Mouse (Mus musculus) heart, embryonic 10.5 days (tissue): Measurements from ENCODE around the gene Nkg7. TPM values are rescaled to one million over a fixed set of nuclear protein-coding genes. Genes with fewer than 3 reads are reported as not detected.
"Not testable (repeated sequence)": the region's sequence is repeated elsewhere in the genome, so short reads cannot be mapped to it uniquely, and the experiment has no call there.

Source experiments
- DNase-seq: peaks from one replicate; pipeline ENCODE4 v3.0.0-alpha.2; 2017; ENCODE audit warnings: low spot score
- H3K27ac ChIP-seq: fragments of 300-500 bp; sonication (generic); 2 replicates; pipeline ENCODE4 v1.5.1; 2016; ENCODE audit warnings: mild to moderate bottlenecking
- H3K27me3 ChIP-seq: fragments of 300-500 bp; sonication (generic); 2 replicates; pipeline ENCODE4 v1.6.1; 2016; ENCODE audit warnings: mild to moderate bottlenecking; ENCODE audit not compliant: poor library complexity, insufficient read depth, severe bottlenecking
- H3K36me3 ChIP-seq: fragments of 300-500 bp; sonication (generic); 2 replicates; pipeline ENCODE4 v1.6.1; 2016; ENCODE audit warnings: mild to moderate bottlenecking, moderate library complexity
- H3K4me1 ChIP-seq: fragments of 300-500 bp; sonication (generic); 2 replicates; pipeline ENCODE4 v1.6.1; 2016; ENCODE audit warnings: mild to moderate bottlenecking
- H3K4me3 ChIP-seq: fragments of 300-500 bp; sonication (generic); 2 replicates; pipeline ENCODE4 v1.5.1; 2016; ENCODE audit warnings: mild to moderate bottlenecking, moderate library complexity
- H3K9me3 ChIP-seq: fragments of 300-500 bp; sonication (generic); 2 replicates; pipeline ENCODE4 v1.6.1; 2016; ENCODE audit warnings: mild to moderate bottlenecking, moderate library complexity
- WGBS: fragments of 180-500 bp; shearing (Covaris S2); methylation state at CpG from one replicate; pipeline ENCODE4 v1.1.7; 2016; 5-methylcytosine and 5-hydroxymethylcytosine counted together
- polyA plus RNA-seq: library from polyadenylated mRNA; unstranded; fragments of >200 nt; fragmentation: Nextera tagmentation; extraction: Ambion mirVana; gene quantifications from 2 replicates; pipeline ENCODE4 v1.2.1, GENCODE M21; 2016

Gene Nkg7
- not detected in 2 replicates for polyA plus RNA-seq

GRCm38 (mm10) chr7:43436341-43437255 is at the start of gene Nkg7:
Gene Nkg7, plus strand, starts transcription at chr7:43437073.
- H3K36me3 ChIP-seq = no peaks in the 10 kb centered on the region
- WGBS = 63% methylated on average over 10 of the region's 10 CpGs
- H3K27me3 ChIP-seq = 0 out of 2 replicates have a peak, but pooled peaks cover 3% of the 10 kb centered on the region
- no peak within 1 kb of the TSS for H3K27ac ChIP-seq
- H3K4me3 ChIP-seq = no peak within 1 kb of the TSS
- no peak for DNase-seq
- no peaks in the 10 kb centered on the region for H3K9me3 ChIP-seq
- no peaks in the 10 kb centered on the region for H3K4me1 ChIP-seq

DNA sequence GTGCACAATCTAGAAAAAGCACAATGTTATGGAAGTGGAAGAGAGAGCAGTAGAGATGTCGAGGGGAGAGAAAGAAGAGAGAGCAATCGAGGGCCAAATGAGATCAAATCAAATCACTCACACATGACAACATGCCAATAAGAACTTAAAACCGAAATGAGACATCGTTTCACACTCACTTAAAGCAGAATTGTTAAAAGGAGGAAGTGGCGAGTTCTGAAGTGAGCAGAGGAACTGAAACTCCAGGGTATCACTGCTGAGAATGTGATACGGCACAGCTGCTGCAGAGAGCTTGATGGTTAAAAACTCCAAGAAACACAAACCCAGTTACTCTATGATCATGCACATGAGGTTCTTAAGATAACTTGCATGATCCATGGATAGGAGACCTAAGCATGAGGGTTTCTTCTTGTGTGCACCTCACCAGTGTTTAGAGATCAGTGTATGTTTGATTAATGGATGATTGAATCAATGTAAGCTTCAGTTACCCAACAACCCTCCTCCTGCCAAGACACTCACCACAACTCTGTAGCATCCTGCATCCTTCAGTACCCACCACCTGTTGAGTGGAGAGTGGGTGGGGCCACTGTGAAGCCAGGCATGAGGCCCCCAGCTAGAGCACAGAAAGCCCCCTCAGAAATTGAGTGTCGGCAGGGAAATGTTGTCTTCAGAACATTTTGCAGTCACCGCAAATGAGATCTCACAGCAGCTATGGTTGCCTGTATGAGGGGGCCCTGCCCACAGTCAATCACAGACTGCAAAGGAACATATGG is 44.3 kb upstream of the Nkg7 start:
- WGBS = 75% methylated on average over 8 of the region's 8 CpGs

GRCm38 (mm10) chr7:43399501-43399900 is 37.4 kb upstream of the Nkg7 start:
- H3K27me3 ChIP-seq = no peaks in the 10 kb centered on the region
- H3K4me1 ChIP-seq = no peaks in the 10 kb centered on the region
- H3K4me3 ChIP-seq = no peak overlapping the region
- no peak for DNase-seq
- no peak overlapping the region for H3K27ac ChIP-seq
- no peaks in the 10 kb centered on the region for H3K36me3 ChIP-seq
- H3K9me3 ChIP-seq = no peaks in the 10 kb centered on the region
- WGBS = 82% methylated on average over 2 of the region's 2 CpGs

More for the DNA sequence above, 44.3 kb upstream of the Nkg7 start:
- H3K27ac ChIP-seq = no peak overlapping the region
- no peaks in the 10 kb centered on the region for H3K36me3 ChIP-seq
- H3K4me1 ChIP-seq = no peaks in the 10 kb centered on the region
- H3K4me3 ChIP-seq = no peak overlapping the region
- no peaks in the 10 kb centered on the region for H3K27me3 ChIP-seq
- peak; percentile 13 for DNase-seq
- H3K9me3 ChIP-seq = no peaks in the 10 kb centered on the region

GRCm38 (mm10) chr7:43402718-43403117 is 34.2 kb upstream of the Nkg7 start:
- no peaks in the 10 kb centered on the region for H3K27me3 ChIP-seq
- H3K9me3 ChIP-seq = no peaks in the 10 kb centered on the region
- 43% methylated on average over 2 of the region's 2 CpGs for WGBS
- no peaks in the 10 kb centered on the region for H3K4me1 ChIP-seq
- no peaks in the 10 kb centered on the region for H3K36me3 ChIP-seq
- DNase-seq = no peak
- no peak overlapping the region for H3K27ac ChIP-seq
- no peak overlapping the region for H3K4me3 ChIP-seq

GRCm38 (mm10) chr7:43407573-43407972 is 29.3 kb upstream of the Nkg7 start:
- H3K36me3 ChIP-seq = no peaks in the 10 kb centered on the region
- no peak for DNase-seq
- 0 out of 2 replicates have a peak, but pooled peaks cover 5% of the 10 kb centered on the region for H3K4me1 ChIP-seq
- H3K4me3 ChIP-seq = no peak overlapping the region
- 73% methylated on average over 3 of the region's 3 CpGs for WGBS
- no peaks in the 10 kb centered on the region for H3K9me3 ChIP-seq
- H3K27me3 ChIP-seq = no peaks in the 10 kb centered on the region
- H3K27ac ChIP-seq = no peak overlapping the region

DNA sequence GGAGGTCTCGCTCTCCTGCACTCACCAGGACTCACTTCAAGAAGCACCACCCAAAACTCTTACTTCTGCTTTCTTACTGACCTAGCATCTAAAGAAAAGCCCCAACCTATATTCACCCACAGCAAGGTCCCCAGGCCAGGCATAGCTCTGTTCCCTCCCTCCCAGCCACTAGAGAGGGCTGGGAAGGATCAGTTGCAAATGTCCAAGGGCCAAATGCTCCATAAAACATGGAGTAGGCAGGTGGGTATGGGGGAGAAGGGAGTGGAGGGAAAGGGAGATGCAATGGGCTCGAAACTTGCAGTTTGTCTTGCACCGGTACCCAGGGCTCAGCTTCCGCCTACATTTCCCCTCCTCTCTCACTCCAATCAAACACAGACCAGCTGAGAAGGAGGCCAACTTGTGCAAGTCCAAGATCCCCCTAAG is 28.7 kb upstream of the Nkg7 start, which contains the start of gene Siglecg:
Gene Siglecg, plus strand, starts transcription at position 74 of the 423 bp plus-strand sequence.
- no peak within 1 kb of the TSS for H3K27ac ChIP-seq
- no peaks in the 10 kb centered on the region for H3K27me3 ChIP-seq
- DNase-seq = no peak
- no peaks in the 10 kb centered on the region for H3K9me3 ChIP-seq
- H3K4me3 ChIP-seq = no peak within 1 kb of the TSS
- WGBS = 82% methylated on average over 4 of the region's 4 CpGs
- 0 out of 2 replicates have a peak, but pooled peaks cover 5% of the 10 kb centered on the region for H3K4me1 ChIP-seq
- no peaks in the 10 kb centered on the region for H3K36me3 ChIP-seq

- H3K9me3 ChIP-seq = no peaks in the 10 kb centered on the region
- H3K4me3 ChIP-seq = no peak overlapping the region
- 0 out of 2 replicates have a peak, but pooled peaks cover 5% of the 10 kb centered on the region for H3K4me1 ChIP-seq
- no peaks in the 10 kb centered on the region for H3K27me3 ChIP-seq
- no peak overlapping the region for H3K27ac ChIP-seq
- 59% methylated on average over 3 of the region's 3 CpGs for WGBS
- no peak for DNase-seq
- H3K36me3 ChIP-seq = no peaks in the 10 kb centered on the region
Observed at GRCm38 (mm10) chr7:43409084-43409483, 27.8 kb upstream of the Nkg7 start.

- H3K27ac ChIP-seq, H3K27me3 ChIP-seq, H3K9me3 ChIP-seq, H3K36me3 ChIP-seq, H3K4me1 ChIP-seq, H3K4me3 ChIP-seq, DNase-seq: not testable (repeated sequence)
- 36% methylated on average over 4 of the region's 4 CpGs for WGBS
Observed at GRCm38 (mm10) chr7:43411724-43412123, 25.1 kb upstream of the Nkg7 start.

GRCm38 (mm10) chr7:43417298-43417697 is 19.6 kb upstream of the Nkg7 start:
- no peak for DNase-seq
- H3K27ac ChIP-seq = no peak overlapping the region
- H3K4me3 ChIP-seq = no peak overlapping the region
- no peaks in the 10 kb centered on the region for H3K27me3 ChIP-seq
- no peaks in the 10 kb centered on the region for H3K36me3 ChIP-seq
- H3K9me3 ChIP-seq = no peaks in the 10 kb centered on the region
- no peaks in the 10 kb centered on the region for H3K4me1 ChIP-seq
- WGBS = 83% methylated on average over 10 of the region's 10 CpGs

DNA sequence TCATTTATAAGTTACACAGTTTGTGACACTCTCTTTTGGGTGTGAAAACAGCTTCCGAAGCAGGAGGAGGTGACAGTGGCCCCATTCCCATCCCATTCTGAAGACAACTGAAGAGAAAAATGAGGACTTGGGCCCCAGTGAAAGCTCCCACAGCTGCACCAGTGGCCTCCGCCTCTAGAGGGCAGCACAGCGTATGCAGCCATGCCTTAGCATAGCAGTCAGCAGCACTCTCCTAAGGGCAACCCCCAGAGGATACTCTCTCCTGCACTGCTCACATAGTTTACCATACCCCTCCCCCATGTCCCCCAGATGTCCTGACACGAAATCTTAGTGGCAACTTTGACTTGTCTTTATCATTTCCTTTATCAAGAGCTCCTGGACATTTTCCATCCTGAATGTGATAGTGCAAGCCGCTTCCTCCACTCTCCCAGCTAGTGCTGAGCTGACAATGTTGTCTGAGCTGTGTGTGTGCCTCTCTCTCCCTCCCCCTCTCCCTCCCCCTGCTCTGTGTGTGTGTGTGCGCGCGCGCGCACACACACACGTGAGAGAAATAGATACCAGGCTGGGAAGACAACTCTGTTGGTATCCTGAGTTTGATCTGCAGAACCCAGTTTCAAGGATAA is 13.8 kb upstream of the Nkg7 start:
- H3K36me3 ChIP-seq = no peaks in the 10 kb centered on the region
- H3K27me3 ChIP-seq = no peaks in the 10 kb centered on the region
- H3K4me1 ChIP-seq = peaks cover 4% of the 10 kb centered on the region; the same call in 1 of the 2 replicates
- 14% methylated on average over 11 of the region's 11 CpGs for WGBS
- H3K9me3 ChIP-seq = no peaks in the 10 kb centered on the region
- H3K4me3 ChIP-seq = peak overlapping the region; percentile 27
- H3K27ac ChIP-seq = no peak overlapping the region
- peak; percentile 91 for DNase-seq

GRCm38 (mm10) chr7:43423991-43424625 is 12.8 kb upstream of the Nkg7 start:
- Histone ChIP-seq H3K4me1 (peaks cover 4% of the 10 kb centered on the region; the same call in 1 of the 2 replicates), H3K36me3 (no peaks in the 10 kb centered on the region), H3K4me3 (no peak overlapping the region), H3K27ac (no peak overlapping the region), H3K9me3 (no peaks in the 10 kb centered on the region), H3K27me3 (no peaks in the 10 kb centered on the region)
- DNase-seq = no peak
- whole genome bisulfite sequencing = 64% methylated on average over 3 of the region's 3 CpGs

DNA sequence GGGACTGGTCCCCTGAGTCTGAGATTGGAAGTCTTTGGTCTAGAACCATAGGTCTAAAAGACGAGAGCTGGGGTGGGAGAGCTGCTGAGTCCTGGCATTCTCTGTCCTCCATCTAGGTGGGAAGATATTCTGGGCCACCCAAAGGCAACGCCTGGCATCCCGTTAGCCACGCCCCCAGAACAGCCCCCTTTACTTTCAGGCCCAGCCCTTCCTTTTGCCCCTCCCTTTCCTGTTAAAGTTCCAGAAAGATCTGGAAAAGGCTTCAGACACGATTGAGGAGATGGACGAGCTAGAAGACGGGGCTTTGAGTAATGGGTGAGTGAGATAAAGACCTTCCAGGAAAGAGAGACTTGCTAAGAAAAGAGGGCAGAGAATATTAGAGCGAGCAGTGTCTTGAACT is 9.5 kb upstream of the Nkg7 start, which contains the start of gene Lim2:
Gene Lim2, plus strand, starts transcription at position 265 of the 400 bp plus-strand sequence.
- Histone ChIP-seq H3K27ac (no peak within 1 kb of the TSS), H3K27me3 (no peaks in the 10 kb centered on the region), H3K4me3 (no peak within 1 kb of the TSS), H3K4me1 (peaks cover 7% of the 10 kb centered on the region; the same call in 1 of the 2 replicates), H3K36me3 (no peaks in the 10 kb centered on the region), H3K9me3 (no peaks in the 10 kb centered on the region)
- 76% methylated on average over 8 of the region's 8 CpGs for WGBS
- DNase-seq = no peak
